Mouse (Mus musculus) adrenal gland, postnatal 10 days (tissue): Measurements from ENCODE around the gene Nes. TPM values are rescaled to one million over a fixed set of nuclear protein-coding genes. Genes with fewer than 3 reads are reported as not detected.

Source experiments
- DNase-seq: peaks from one replicate; pipeline ENCODE4 v3.0.0; 2021; ENCODE audit warnings: mixed read lengths
- total RNA-seq, 2 experiments: library from RNA; stranded (reverse); gene quantifications; 2 replicates each; pipeline ENCODE4 v1.2.3; 2021

The Nes gene
- total RNA-seq, 2 experiments from 2014 or later, result 17.7 to 23.3 TPM

DNA sequence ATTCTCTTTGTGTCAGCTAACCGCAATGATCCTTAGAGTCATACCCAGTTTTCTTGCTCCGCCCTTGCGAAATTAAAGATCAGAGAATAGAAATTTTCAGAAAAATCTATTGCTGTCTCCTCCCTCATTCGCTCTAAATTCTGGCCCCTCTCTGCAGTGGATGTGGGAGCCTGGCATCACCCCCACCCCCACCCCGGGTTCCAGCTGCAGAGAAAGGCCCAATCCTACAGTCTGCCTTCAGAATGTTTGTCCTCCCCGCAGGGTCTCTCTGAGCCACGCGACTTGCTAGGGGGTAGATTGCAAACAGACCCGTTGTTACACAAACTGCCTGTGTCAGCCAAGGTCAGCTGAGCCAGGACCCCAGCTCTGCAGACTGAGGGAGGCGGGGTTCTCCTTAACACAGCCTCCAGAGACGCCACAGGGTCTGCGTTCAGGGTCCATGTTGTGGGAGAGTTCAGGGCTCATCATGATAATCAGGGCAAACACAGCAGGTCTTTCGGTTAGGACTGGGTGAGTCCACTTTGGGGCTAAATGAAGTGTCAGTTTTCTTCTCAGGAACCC lies 20.8 kb upstream of the Nes start:
- DNase-seq, result no peak

DNA sequence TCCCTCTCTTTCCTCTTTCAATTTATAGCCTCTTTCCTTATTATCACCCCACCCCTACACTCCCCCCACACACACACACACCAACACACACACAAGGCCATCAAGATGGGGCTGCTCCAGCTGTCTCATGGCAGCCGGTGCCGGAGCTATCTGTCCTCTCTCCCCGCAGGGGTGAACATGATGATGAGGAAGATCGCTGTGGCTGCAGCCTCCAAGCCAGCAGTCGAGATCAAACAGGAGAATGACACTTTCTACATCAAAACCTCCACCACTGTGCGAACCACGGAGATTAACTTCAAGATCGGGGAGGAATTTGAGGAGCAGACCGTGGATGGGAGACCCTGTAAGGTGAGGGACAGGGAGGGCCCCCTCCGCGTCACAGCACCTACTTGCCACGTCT lies 18.9 kb upstream of the Nes start:
- DNase-seq, result no peak

- DNase-seq, result no peak
Measured at GRCm38 (mm10) chr3:87952440-87952839, 18.4 kb upstream of the Nes start.

DNA sequence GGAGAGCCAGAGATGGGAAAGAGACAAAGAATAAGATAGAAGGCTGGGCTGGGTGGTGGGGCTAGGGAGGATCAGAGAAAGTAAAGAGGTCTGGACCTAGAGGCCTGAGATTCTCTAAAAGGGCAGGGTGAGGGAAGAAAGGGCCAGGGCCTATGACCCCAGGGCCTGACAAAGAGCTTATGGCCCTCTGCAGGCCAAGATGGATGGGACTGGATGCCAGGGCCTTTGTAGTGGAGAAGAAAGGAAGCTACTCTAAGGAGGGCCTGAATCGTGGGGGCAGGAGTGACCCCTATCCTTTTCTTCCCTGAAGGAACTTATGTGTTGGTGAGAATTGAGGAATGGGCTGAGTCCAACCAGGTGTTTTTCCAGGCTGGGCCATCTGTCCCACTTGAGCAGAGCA lies 12.8 kb upstream of the Nes start:
- DNase-seq, result no peak

DNA sequence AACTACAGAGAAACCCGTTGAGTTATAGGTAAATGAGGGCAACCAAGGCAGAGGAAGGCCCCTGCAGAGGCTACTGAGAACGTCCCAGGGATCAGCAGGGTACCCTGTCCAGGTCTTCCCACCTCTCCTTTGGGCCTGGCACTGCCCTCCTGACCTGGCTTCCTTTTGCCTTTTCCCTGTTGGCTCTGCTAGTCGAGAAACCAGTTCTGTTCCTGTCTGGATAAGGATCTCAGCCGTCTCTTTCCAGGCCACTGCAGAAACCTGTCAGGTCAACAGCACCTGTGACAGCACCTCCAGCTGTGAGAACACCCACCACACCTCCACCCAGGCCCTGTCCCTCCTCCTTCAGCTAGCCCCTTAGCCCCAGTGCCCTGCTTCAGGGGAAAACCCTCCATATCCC lies 12.4 kb upstream of the Nes start:
- no peak for DNase-seq

DNA sequence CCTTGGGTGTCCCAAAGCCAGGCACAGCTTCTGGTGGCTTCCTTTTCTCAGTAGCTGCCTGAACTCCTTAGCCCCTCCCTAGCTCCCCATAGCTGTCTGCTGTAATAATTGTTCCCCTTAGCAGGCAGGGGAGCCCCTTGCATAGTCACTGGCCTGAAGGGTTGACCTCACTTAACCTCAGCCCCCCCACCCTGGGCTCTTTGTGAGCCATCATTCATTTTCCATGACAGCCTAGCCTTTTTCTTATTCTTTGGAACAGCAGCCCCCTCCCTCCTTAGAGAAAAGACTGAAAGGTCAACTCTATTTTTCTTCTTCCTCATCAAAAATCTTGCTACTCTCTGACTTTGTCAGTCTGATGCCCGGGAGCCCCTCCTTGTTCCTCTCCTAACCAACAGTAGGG lies 11.9 kb upstream of the Nes start:
- DNase-seq, result no peak

DNA sequence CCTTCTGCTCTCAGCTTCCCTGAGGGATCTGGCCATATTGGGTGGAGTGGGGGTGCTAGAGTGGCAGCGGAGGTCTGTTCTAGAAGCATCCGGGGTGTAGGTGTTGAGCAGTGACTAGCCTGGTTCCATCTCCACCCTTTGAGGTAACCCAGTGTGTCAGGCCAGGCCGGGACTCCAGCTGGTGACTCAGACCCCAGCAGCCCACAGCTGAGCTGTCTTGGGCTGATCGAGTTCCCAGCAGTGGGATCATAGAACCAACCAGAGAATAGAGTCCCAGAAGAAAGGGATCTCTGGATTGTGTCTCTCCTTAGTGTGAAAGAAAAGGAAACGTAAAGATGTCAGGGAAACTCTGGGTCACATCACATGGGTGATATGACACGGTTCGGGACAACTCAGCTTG lies 11.5 kb upstream of the Nes start:
- DNase-seq, result no peak

- DNase-seq, result no peak
Measured at GRCm38 (mm10) chr3:87960191-87960585, 10.7 kb upstream of the Nes start.

GRCm38 (mm10) chr3:87960586-87961191 lies 10.2 kb upstream of the Nes start:
- peak; percentile 91 for DNase-seq

- peak; percentile 70 for DNase-seq
Measured at GRCm38 (mm10) chr3:87970184-87970938, 517 bp upstream of the Nes start.

DNA sequence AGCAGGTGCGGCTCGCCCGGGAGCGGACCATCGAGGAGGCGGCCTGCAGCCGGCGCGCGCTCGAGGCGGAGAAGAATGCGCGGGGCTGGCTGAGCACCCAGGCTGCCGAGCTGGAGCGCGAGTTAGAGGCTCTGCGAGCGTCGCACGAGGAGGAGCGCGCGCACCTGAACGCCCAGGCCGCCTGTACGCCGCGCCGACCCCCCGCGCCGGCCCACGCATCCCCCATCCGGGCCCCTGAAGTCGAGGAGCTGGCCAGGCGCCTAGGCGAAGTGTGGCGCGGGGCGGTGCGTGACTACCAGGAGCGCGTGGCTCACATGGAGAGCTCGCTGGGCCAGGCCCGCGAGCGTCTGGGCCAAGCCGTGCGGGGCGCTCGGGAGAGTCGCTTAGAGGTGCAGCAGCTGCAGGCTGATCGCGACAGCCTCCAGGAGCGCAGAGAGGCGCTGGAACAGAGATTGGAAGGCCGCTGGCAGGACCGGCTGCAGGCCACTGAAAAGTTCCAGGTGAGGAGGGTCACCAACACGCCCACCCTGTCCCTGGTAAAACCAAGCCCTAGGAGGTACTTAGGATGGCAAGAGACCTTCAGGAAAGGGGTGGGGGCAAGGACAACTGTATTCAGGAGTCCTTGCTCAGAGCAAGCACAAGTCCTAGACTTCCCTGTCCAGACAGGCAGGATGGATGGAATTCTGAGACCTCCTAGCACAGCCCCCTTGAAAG lies 768 bp downstream of the Nes start:
- no peak for DNase-seq

DNA sequence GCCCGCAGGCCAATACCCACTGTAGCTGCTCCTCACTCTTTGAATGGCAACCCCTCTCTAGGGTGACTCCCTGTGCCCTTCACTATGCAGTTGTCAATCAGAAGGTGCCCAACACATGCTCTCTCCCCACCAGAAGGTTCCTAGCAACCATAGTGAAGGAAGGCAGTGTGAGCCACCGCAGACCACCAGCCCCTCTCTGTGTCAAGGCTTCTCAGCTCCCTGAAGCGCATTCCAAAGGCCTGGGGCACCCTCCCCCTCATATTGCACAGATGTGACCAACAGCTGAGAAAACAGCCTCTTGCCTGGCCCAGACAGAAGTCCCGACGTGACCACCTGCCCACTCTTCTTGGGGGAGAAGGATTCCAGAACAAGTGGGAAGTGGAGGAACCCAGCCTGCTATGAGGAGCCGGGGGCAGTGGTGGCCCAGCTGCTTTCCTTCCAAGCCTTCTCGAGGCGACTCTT lies 1.4 kb downstream of the Nes start:
- no peak for DNase-seq

DNA sequence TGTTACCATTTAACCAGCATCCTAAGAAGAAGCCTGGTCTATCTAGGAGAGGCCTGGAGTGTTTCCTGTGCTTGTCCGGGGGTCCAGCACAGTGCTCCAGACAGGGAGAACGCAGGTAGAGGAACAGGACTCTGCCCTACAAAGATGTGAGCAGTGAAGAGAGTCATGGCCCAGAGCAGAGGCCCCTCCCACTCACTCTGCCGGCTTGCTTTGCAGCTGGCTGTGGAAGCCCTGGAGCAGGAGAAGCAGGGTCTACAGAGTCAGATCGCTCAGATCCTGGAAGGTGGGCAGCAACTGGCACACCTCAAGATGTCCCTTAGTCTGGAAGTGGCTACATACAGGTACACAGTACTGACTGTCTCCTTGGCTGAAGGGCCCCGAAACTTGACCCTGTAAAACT lies 1.9 kb downstream of the Nes start:
- DNase-seq, result no peak

DNA sequence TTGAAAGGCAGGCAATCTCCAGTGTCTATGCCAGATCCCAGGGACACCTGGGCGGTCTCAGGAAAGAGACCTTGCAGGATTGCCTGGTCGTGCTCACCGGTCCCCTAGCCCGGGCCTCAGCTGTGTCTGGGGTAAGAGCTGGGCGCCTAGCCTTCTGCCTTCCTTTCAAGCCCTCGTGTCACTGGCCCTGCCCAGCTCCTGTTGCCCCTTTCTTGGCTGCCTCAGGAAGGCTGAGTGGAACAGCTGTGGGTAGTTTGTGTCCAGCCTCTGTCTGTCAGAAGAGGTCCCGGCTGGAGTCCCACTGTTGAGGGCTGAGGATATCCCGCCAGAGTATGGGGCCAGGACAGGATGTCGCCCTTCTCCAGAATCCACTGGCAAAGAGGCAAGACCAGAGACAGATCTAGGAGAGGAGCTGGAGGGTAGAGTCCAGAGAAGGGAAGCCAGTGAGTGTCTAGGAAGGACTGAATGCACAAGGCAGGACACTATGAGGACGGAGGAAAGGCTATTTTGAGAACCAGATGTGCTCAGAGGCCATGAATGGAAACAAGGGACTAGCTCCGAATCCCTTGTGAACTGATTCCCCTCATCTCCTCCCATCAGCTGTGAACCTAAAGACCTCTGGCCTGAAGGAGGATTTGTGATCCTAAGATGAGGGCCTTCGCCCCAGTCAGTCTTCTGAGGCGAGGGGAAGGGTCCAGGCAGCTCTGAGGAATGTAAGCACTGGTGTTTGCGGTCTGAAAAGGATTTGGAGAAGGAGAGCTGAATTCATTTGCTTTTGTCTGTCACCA lies 2.9 kb downstream of the Nes start:
- DNase-seq, result no peak

DNA sequence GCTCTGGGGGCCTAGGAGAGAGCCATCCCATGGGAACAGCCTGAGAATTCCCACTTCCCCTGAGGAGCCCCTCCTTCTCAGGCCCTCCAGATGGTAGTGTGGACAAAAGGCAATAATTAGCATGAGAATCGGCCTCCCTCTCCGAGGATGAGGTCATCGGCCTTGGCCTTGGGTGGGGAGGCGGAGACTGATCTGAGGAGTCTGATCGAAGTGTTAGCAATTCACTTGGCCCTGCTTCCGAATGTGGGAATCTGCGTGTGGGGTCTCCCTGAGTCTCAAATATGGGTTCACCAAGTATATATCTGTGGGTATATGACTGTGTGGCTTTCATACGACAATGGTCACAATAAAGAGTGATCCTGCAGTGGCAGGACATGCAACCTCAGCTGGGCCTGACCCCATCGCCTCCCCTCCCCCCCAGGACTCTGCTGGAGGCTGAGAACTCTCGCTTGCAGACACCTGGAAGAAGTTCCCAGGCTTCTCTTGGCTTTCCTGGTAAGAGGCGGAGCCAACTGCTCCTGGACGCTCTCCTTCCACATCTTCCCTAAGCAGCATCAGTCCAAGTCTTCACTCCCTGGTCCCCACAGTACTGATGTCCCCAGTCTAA lies 3.6 kb downstream of the Nes start:
- DNase-seq, result peak; percentile 49

DNA sequence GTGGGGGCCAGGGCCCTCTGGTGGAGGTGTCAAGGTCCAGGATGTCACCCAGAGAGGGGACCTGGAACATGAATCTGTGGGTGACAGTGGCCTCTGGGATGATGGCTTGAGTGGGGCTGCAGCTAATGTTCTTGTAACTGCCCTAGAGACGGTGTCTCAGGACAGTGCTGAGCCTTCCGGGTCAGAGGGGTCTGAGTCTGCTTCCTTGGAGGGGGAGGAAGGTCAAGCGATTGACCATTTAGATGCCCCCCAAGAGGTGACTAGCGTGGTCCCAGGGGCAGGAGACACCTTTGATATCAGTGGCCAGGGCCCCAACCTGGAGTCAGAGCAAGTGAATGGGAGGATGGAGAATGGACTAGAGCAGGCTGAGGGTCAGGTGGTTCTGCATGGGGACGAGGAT lies 8.6 kb downstream of the Nes start:
- DNase-seq, result no peak

DNA sequence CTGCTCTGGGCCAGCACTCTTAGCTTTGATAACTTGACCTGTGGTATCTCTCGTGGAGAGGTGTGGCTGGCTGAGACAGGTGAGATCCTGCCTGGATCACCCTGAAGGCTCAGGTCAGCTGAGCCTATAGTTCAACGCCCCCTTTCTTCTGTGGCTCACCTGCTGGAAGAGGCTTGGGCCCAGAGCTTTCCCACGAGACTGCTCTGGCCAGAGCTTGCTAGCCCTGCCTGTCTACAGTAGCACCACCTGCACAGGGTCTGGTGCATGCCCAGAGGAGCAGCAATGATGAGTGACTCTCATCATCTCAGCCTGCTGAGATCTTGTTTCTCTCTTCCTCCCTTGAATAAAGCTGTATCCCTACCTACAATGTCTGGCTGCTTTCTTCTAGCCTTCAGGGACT lies 9.2 kb downstream of the Nes start:
- DNase-seq, result no peak

GRCm38 (mm10) chr3:87980728-87981127 lies 9.8 kb downstream of the Nes start:
- DNase-seq, result no peak

GRCm38 (mm10) chr3:87981214-87981760 lies 10.4 kb downstream of the Nes start:
- DNase-seq, result no peak

DNA sequence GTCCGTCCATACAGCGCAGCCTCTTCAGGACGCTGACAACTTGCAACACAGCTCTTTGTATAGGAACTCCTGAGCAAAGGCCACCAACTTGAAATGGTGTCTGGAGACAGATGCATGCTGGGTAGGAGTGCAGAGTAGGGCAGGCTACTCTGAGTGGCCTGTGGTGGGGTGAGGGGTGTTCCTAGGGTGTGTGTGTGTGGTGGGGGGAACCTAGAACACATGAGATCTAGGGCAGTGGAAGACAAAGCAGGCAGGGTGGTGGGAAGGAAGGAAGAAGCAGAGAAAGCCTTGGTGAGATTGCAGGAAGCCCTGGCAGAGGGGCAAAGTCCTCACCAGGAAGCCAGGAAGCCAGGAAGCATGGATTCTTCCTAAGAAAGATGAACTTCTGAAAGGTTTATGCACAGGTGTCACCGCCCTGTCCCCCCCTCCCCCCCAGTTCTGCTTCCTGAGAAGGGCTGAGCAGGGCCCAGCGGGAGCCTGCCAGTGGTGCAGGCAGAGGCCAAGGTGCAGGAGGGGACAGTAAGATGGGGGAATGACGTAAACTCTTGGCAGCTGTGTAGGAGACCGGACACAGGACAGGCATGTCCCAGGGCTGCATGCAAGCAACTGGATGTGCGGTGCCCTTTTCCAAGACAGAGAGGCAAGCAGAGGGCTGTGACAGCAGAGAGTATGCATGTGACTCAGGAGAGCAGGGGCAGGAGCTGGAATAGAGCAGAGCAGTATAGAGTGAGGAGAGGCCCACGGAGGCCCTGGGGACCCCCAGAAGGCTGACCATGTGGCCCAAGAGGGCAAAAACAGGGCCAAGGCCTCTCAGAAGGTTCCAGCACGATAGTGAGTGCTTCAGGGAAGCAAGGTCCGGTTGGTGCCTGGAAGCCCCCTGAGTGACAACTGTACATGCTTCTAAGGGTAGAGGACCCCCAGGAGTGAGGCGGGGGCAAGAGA lies 11.3 kb downstream of the Nes start:
- DNase-seq, result peak; percentile 68
